Mouse (Mus musculus) stomach, embryonic 14.5 days (tissue): Measurements from ENCODE around the gene Enam. TPM values are rescaled to one million over a fixed set of nuclear protein-coding genes. Genes with fewer than 3 reads are reported as not detected.

Experiments
- ATAC-seq: fragments of 200-750 bp; cut with Nextera tagmentation; 2 replicates; pipeline ENCODE4 v1.8.0; 2017; ENCODE audit warnings: low read depth, moderate TSS enrichment; ENCODE audit not compliant: insufficient number of reproducible peaks, insufficient read depth, low FRiP score
- H3K27ac ChIP-seq: fragments of 300-500 bp; sonication (generic); 2 replicates; pipeline ENCODE4 v1.5.1; 2014; ENCODE audit warnings: mild to moderate bottlenecking, low read length, moderate library complexity, mixed read lengths
- H3K27me3 ChIP-seq: fragments of 300-500 bp; sonication (generic); 2 replicates; pipeline ENCODE4 v1.6.1; 2014; ENCODE audit warnings: low read length, control low read depth, mixed read lengths; ENCODE audit not compliant: control insufficient read depth, insufficient read depth
- H3K36me3 ChIP-seq: fragments of 300-500 bp; sonication (generic); 2 replicates; pipeline ENCODE4 v1.6.1; 2014; ENCODE audit warnings: mild to moderate bottlenecking, control low read depth, low read length, moderate library complexity, mixed read lengths; ENCODE audit not compliant: control insufficient read depth, insufficient read depth
- H3K4me1 ChIP-seq: fragments of 300-500 bp; sonication (generic); 2 replicates; pipeline ENCODE4 v1.6.1; 2014; ENCODE audit warnings: low read length, control low read depth, mixed read lengths; ENCODE audit not compliant: control insufficient read depth, insufficient read depth
- H3K4me2 ChIP-seq: fragments of 300-500 bp; sonication (generic); replicated peaks from 2 replicates; pipeline ENCODE4 v1.6.1; 2014; ENCODE audit warnings: low read depth, low read length, control low read depth
- H3K4me3 ChIP-seq: fragments of 300-500 bp; sonication (generic); 2 replicates; pipeline ENCODE4 v1.5.1; 2014; ENCODE audit warnings: low read depth, low read length, control low read depth
- H3K9ac ChIP-seq: fragments of 300-500 bp; sonication (generic); replicated peaks from 2 replicates; pipeline ENCODE4 v1.6.1; 2014; ENCODE audit warnings: low read depth, mild to moderate bottlenecking, control low read depth, low read length, moderate library complexity, mixed read lengths
- H3K9me3 ChIP-seq: fragments of 300-500 bp; sonication (generic); 2 replicates; pipeline ENCODE4 v1.6.1; 2016; ENCODE audit warnings: low read depth, low read length, control low read depth; ENCODE audit not compliant: control insufficient read depth
- WGBS: fragments of 180-500 bp; shearing (Covaris S2); extraction: QIAGEN DNeasy Blood & Tissue Kit; methylation state at CpG from one replicate; pipeline ENCODE4 v1.1.7; 2014; 5-methylcytosine and 5-hydroxymethylcytosine counted together
- polyA plus RNA-seq: library from polyadenylated mRNA; unstranded; fragments of >200 nt; fragmentation: Nextera tagmentation; extraction: Ambion mirVana; gene quantifications from 2 replicates; pipeline ENCODE4 v1.2.1, GENCODE M21; 2014

The Enam gene
- polyA plus RNA-seq, 1 experiment from 2014 or later = not detected

DNA sequence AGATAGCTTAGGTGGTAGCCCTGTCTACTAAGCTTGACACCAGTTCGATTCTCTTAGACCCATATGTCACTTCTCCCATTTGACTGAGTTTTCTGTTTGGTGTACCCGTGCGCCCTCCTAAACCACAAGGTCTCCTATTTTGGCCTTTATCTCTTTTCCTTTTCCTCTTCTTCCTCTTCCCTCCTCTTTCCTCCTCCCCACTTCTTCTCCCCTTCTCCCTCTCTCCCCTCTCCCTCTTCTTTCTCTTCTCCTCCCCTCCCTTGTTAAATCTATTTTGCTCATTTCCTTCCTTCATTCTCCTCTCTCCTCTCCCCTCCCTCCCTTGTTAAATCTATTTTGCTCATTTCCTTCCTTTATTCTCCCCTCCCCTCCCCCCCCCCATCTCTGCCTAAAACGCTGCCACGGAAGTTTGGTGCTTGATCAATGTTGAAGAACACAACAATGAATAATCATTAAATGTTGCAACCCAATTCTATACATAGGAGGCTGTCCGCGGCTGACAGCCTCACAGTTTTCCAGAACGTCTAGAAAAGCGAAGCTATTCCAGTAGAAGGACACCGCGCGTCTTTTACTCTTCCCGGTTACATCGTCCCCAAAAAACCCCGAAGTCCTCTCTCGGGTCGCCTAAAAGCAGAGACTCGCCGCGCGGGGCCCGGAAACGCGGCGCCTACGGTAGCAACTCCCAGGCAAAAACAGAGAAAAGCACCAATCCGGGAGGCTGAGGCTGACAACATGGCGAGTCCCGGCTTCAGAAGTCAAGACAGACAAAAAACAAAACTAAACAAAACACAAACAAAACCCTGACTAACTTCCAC lies 65.7 kb downstream of the Enam start:
- peak overlapping the region; percentile 92 for H3K27ac ChIP-seq
- no peaks in the 10 kb centered on the region for H3K36me3 ChIP-seq
- no peaks in the 10 kb centered on the region for H3K9me3 ChIP-seq
- H3K27me3 ChIP-seq = no peaks in the 10 kb centered on the region
- 8% methylated on average over 29 of the region's 29 CpGs for WGBS
- H3K9ac ChIP-seq = peak overlapping the region; percentile 65
- peak overlapping the region; percentile 77 for H3K4me3 ChIP-seq
- ATAC-seq = peak; percentile 65
- H3K4me2 ChIP-seq = peak overlapping the region; percentile 51
- H3K4me1 ChIP-seq = peaks cover 14% of the 10 kb centered on the region

DNA sequence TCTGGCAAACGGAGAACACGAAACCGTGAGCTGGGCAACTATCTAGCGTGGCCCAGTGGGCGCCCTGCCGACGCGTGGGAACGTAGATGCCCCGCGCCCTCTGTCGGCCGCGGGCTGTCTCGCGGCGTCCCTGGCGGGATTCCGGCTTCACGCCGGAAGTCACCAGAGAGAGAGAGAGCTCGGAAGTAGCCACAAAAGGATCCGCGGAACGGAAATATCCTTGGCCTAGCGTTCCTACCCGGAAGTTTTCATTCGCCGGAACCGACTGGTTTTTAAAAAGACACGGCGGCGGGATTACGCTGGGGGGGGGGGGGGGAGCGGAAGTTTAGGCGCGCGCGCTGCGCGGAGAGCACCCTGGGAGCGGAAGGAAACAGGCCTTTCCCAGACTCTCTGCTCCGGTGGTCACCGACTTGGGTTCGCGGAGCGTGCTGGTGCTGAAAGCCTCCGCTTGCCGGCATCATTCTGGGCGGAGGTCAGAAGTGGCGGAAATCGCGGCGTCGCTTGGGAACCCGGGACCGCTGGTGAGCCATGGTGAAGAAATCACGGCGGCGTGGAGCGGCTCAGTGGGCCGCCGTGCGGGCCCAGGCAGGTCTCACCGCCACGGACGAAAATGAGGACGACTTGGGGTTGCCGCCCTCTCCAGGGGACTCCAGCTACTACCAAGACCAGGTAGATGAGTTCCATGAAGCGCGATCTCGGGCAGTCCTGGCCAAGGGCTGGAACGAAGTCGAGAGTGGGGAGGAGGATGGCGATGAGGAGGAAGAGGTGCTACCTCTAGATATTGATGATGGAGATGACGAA lies 66.5 kb downstream of the Enam start, which contains the start of gene Utp3:
Gene Utp3 (plus strand): TSS at position 377 of the 801 bp plus-strand sequence.
- Histone ChIP-seq H3K4me3 (peak within 1 kb of the TSS; percentile 77), H3K27ac (peak within 1 kb of the TSS; percentile 92), H3K9me3 (no peaks in the 10 kb centered on the region), H3K27me3 (no peaks in the 10 kb centered on the region), H3K4me1 (peaks cover 14% of the 10 kb centered on the region), H3K4me2 (peak within 1 kb of the TSS; percentile 78), H3K36me3 (no peaks in the 10 kb centered on the region), H3K9ac (peak within 1 kb of the TSS; percentile 92)
- under 1% methylated on average over 70 of the region's 76 CpGs for WGBS
- ATAC-seq = peak; percentile 95

Other genes starting within 250 kb of the Enam start
- gene Gm7714, start 219.1 kb upstream of the Enam start, polyA plus RNA-seq = not detected in 2 replicates
- not detected in 2 replicates for gene Prol1, start 170.7 kb upstream of the Enam start, polyA plus RNA-seq
- not detected in 2 replicates for gene Amtn, start 111.9 kb upstream of the Enam start, polyA plus RNA-seq
- not detected in 2 replicates for gene Ambn, start 32.0 kb upstream of the Enam start, polyA plus RNA-seq
- gene Jchain, start 39.9 kb downstream of the Enam start, polyA plus RNA-seq = not detected in 2 replicates
- gene Utp3, start 66.5 kb downstream of the Enam start, polyA plus RNA-seq = 61.9 and 62.1 TPM in 2 replicates
- 24.7 and 25.1 TPM in 2 replicates for gene Rufy3, start 77.1 kb downstream of the Enam start, polyA plus RNA-seq
- gene Grsf1, start 188.2 kb downstream of the Enam start, polyA plus RNA-seq = 52.7 and 65.1 TPM in 2 replicates
- gene Mob1b, start 232.9 kb downstream of the Enam start, polyA plus RNA-seq = 19.0 and 20.1 TPM in 2 replicates